8 mouse cellular contexts compared by ENCODE assay signal in genomic region chr8:72547122-72547801, GRCm38 (mm10). TPM values are rescaled to one million over a fixed set of nuclear protein-coding genes. Genes with fewer than 3 reads are reported as not detected.
DNase-seq lines count a peak whose midpoint lies in the region; ATAC-seq and TF ChIP-seq lines count a peak whose summit lies in the region.

No protein-coding gene starts in this region.

- H3K4me3 ChIP-seq in E14TG2a.4 (replicated peaks; ENCODE audit: low read length): peak overlapping the region; percentile 98
- peak overlapping the region; percentile 97 for H3K4me3 ChIP-seq in hindbrain, embryonic 14.5 days (replicated peaks; ENCODE audit: low read length)
- peak overlapping the region; percentile 96 for H3K4me3 ChIP-seq in liver, embryonic 15.5 days (replicated peaks)

- peak overlapping the region; percentile 96 for H3K9ac ChIP-seq in hindbrain, embryonic 14.5 days
- peak overlapping the region; percentile 98 for H3K9ac ChIP-seq in liver, embryonic 15.5 days

- H3K4me1 ChIP-seq in E14TG2a.4 (replicated peaks; ENCODE audit: low read depth, low read length): peaks cover 79% of the 10 kb centered on the region
- peaks cover 31% of the 10 kb centered on the region for H3K4me1 ChIP-seq in hindbrain, embryonic 14.5 days (replicated peaks; ENCODE audit: control insufficient read depth, insufficient read depth, low read length)
- peaks cover 55% of the 10 kb centered on the region for H3K4me1 ChIP-seq in liver, embryonic 15.5 days (replicated peaks)

- H3K9me3 ChIP-seq in E14TG2a.4 (ENCODE audit: low read length): no peaks in the 10 kb centered on the region
- no peaks in the 10 kb centered on the region for H3K9me3 ChIP-seq in hindbrain, embryonic 14.5 days (ENCODE audit: control insufficient read depth, low read length)
- no peaks in the 10 kb centered on the region for H3K9me3 ChIP-seq in liver, embryonic 15.5 days (replicated peaks)

- H3K36me3 ChIP-seq in E14TG2a.4 (ENCODE audit: insufficient read depth, low read length): peaks cover 54% of the 10 kb centered on the region
- H3K36me3 ChIP-seq in hindbrain, embryonic 14.5 days (replicated peaks; ENCODE audit: control insufficient read depth, insufficient read depth): peaks cover 27% of the 10 kb centered on the region
- H3K36me3 ChIP-seq in liver, embryonic 15.5 days (replicated peaks): peaks cover 22% of the 10 kb centered on the region

- H3K27me3 ChIP-seq in E14TG2a.4 (ENCODE audit: insufficient read depth, low read length): no peaks in the 10 kb centered on the region
- no peaks in the 10 kb centered on the region for H3K27me3 ChIP-seq in hindbrain, embryonic 14.5 days (ENCODE audit: control insufficient read depth, insufficient read depth, low read length)
- no peaks in the 10 kb centered on the region for H3K27me3 ChIP-seq in liver, embryonic 15.5 days

- DNase-seq in embryo, embryonic 11 days: peak; percentile 1
- DNase-seq in embryo, embryonic 9.5 days (ENCODE audit: extremely low spot score): no peak
- DNase-seq in hindbrain, embryonic 14.5 days (ENCODE audit: low spot score): no peak
- peak; percentile 1 for DNase-seq in retina, embryonic 14.5 days (ENCODE audit: low spot score)

- peak overlapping the region; percentile 97 for H3K4me2 ChIP-seq in hindbrain, embryonic 14.5 days (replicated peaks)
- H3K4me2 ChIP-seq in liver, embryonic 15.5 days: peak overlapping the region; percentile 93

- TF ChIP-seq CTCF in E14TG2a.4 (conservative IDR thresholded peaks at IDR 0.05; ENCODE audit: low read length): no peak

- 2% methylated on average over 27 of the region's 27 CpGs for WGBS in hindbrain, embryonic 14.5 days
- 1% methylated on average over 27 of the region's 27 CpGs for WGBS in liver, embryonic 15.5 days (ENCODE audit: insufficient replicate concordance)

- peak; percentile 20; the same call in 1 of the 2 replicates for ATAC-seq in erythroblast, adult 5-6 weeks (replicated peaks; ENCODE audit: low FRiP score, poor library complexity, severe bottlenecking)
- ATAC-seq in hindbrain, embryonic 14.5 days (ENCODE audit: low FRiP score): peak; percentile 9; the same call in 1 of the 2 replicates
- peak; percentile 1; the same call in 1 of the 2 replicates for ATAC-seq in liver, embryonic 15.5 days (ENCODE audit: insufficient read depth)
- ATAC-seq in activated CD4-positive, CD25-positive, alpha-beta regulatory T cell, adult 4 months: no peak

- H3K27ac ChIP-seq in hindbrain, embryonic 14.5 days: peak overlapping the region; percentile 92
- H3K27ac ChIP-seq in liver, embryonic 15.5 days (replicated peaks): peak overlapping the region; percentile 81

RNA-seq across cellular contexts. Expression of gene Med26, which starts 0.8 kb away (rescaled TPM):
- 4.2 and 4.8 TPM in 2 replicates for total RNA-seq in erythroblast, adult 5-6 weeks (2015; ENCODE audit: low replicate concordance)
- total RNA-seq in erythroblast, adult 5-6 weeks (2017; ENCODE audit: low replicate concordance): 3.2 and 3.8 TPM in 2 replicates
- polyA plus RNA-seq in hindbrain, embryonic 14.5 days (2014; fragmentation: Nextera tagmentation; extraction: Ambion mirVana): 13.4 and 15.8 TPM in 2 replicates
- 7.2 and 7.7 TPM in 2 replicates for polyA plus RNA-seq in liver, embryonic 15.5 days (2015; fragmentation: Nextera tagmentation; extraction: Ambion mirVana)
- polyA plus RNA-seq in activated CD4-positive, CD25-positive, alpha-beta regulatory T cell, adult 4 months (2017; shearing (Covaris generic)): 1 to 10 TPM; 4.9 to 5.8 TPM

RNA-seq across cellular contexts. Expression of gene Smim7, which starts 23.6 kb away (rescaled TPM):
- 15.9 and 46.7 TPM in 2 replicates for total RNA-seq in erythroblast, adult 5-6 weeks (2015; ENCODE audit: low replicate concordance)
- 21.3 and 22.9 TPM in 2 replicates for total RNA-seq in erythroblast, adult 5-6 weeks (2017; ENCODE audit: low replicate concordance)
- 131 and 140 TPM in 2 replicates for polyA plus RNA-seq in hindbrain, embryonic 14.5 days (2014; fragmentation: Nextera tagmentation; extraction: Ambion mirVana)
- 37.0 and 37.4 TPM in 2 replicates for polyA plus RNA-seq in liver, embryonic 15.5 days (2015; fragmentation: Nextera tagmentation; extraction: Ambion mirVana)
- polyA plus RNA-seq in activated CD4-positive, CD25-positive, alpha-beta regulatory T cell, adult 4 months (2017; shearing (Covaris generic)): 10 to 100 TPM; 81.4 to 85.5 TPM

RNA-seq across cellular contexts. Expression of gene Tmem38a, which starts 24.6 kb away (rescaled TPM):
- total RNA-seq in erythroblast, adult 5-6 weeks (2015; ENCODE audit: low replicate concordance): 1.7 and 2.1 TPM in 2 replicates
- 2.2 TPM in 1 of 2 replicates, not detected in the other for total RNA-seq in erythroblast, adult 5-6 weeks (2017; ENCODE audit: low replicate concordance)
- polyA plus RNA-seq in hindbrain, embryonic 14.5 days (2014; fragmentation: Nextera tagmentation; extraction: Ambion mirVana): 34.2 TPM in 2 replicates
- 3.2 and 3.6 TPM in 2 replicates for polyA plus RNA-seq in liver, embryonic 15.5 days (2015; fragmentation: Nextera tagmentation; extraction: Ambion mirVana)
- 1 to 10 TPM in 1 of 2 experiments, under 1 TPM in 1; 0.56 to 1.5 TPM for polyA plus RNA-seq in activated CD4-positive, CD25-positive, alpha-beta regulatory T cell, adult 4 months (2017; shearing (Covaris generic))

RNA-seq across cellular contexts. Expression of gene Slc35e1, which starts 54.8 kb away (rescaled TPM):
- total RNA-seq in erythroblast, adult 5-6 weeks (2015; ENCODE audit: low replicate concordance): 11.3 and 11.9 TPM in 2 replicates
- total RNA-seq in erythroblast, adult 5-6 weeks (2017; ENCODE audit: low replicate concordance): 18.8 and 21.6 TPM in 2 replicates
- 11.0 and 12.8 TPM in 2 replicates for polyA plus RNA-seq in hindbrain, embryonic 14.5 days (2014; fragmentation: Nextera tagmentation; extraction: Ambion mirVana)
- 8.1 and 9.7 TPM in 2 replicates for polyA plus RNA-seq in liver, embryonic 15.5 days (2015; fragmentation: Nextera tagmentation; extraction: Ambion mirVana)
- polyA plus RNA-seq in activated CD4-positive, CD25-positive, alpha-beta regulatory T cell, adult 4 months (2017; shearing (Covaris generic)): 1 to 10 TPM; 6.9 to 7.3 TPM

Comparison
In these comparisons a context has a peak if more than half of its experiments do, and no peak if none do; other contexts are left out.
1. DNase-seq: peak in embryo, embryonic 11 days (single experiment) and retina, embryonic 14.5 days (single experiment); none in embryo, embryonic 9.5 days (single experiment) and hindbrain, embryonic 14.5 days (single experiment).
2. Peak in every context shown above with its lines, with median percentiles within 50 percentile points of each other: H3K4me3 ChIP-seq.